Mouse (Mus musculus) liver, adult 10 weeks (tissue): ENCODE measurements around the gene Fam71f2. TPM values are rescaled to one million over a fixed set of nuclear protein-coding genes. Genes with fewer than 3 reads are reported as not detected.

Experiments used
- polyA plus RNA-seq: library from polyadenylated mRNA; stranded (reverse); fragments of 350-450 nt; fragmentation: Illumina TruSeq; extraction: RNeasy Lipid Tissue Mini Kit (QIAGEN cat#74804); gene quantifications from one replicate; pipeline ENCODE4 v1.2.3, GENCODE M21; 2014; ENCODE audit warnings: low read depth, low replicate concordance

Fam71f2 gene
- not detected for polyA plus RNA-seq

GRCm38 (mm10) chr6:29279293-29279692, at the start of gene Fam71f2:
Gene Fam71f2, plus strand, starts transcription at chr6:29279593.

GRCm38 (mm10) chr6:29272312-29273072, 6.9 kb upstream of the Fam71f2 start, which contains the start of gene Hilpda:
Gene Hilpda, plus strand, starts transcription at chr6:29272488.

DNA sequence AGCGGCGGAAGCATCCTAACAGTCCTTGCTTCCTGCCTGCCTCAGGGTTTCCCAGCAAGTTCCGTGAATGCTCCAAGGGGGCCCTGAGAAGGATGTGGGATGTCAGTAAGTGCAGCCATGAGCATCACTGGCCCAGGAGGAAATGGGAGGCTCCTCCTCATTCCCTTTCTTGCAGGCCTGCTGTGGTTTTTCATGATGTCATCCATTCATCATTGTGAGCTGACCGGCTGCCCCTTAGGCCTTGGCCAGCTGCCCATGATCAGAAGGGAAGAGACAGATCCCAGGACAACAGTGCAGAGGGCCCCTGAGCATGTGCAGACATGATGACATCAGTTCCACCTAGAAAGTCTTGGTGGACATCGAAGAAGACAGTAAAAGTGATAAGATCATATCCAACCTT, 39.5 kb downstream of the Fam71f2 start, which contains the start of gene Fam71f1:
Fam71f1 (plus strand) TSS at position 262 of the 400 bp plus-strand sequence.

Other genes starting within 250 kb of the Fam71f2 start
- gene Lep, start 219.4 kb upstream of the Fam71f2 start, polyA plus RNA-seq: not detected
- gene Rbm28, start 114.6 kb upstream of the Fam71f2 start, polyA plus RNA-seq: 24.2 TPM
- not detected for gene Prrt4, start 100.0 kb upstream of the Fam71f2 start, polyA plus RNA-seq
- 0.82 TPM for gene Impdh1, start 63.2 kb upstream of the Fam71f2 start, polyA plus RNA-seq
- 2.6 TPM for gene Hilpda, start 7.1 kb upstream of the Fam71f2 start, polyA plus RNA-seq
- gene Fam71f1, start 39.5 kb downstream of the Fam71f2 start, polyA plus RNA-seq: not detected
- gene Calu, start 68.5 kb downstream of the Fam71f2 start, polyA plus RNA-seq: 131 TPM
- not detected for gene Opn1sw, start 108.9 kb downstream of the Fam71f2 start, polyA plus RNA-seq
- 0.45 TPM for gene Ccdc136, start 116.7 kb downstream of the Fam71f2 start, polyA plus RNA-seq
- not detected for gene Flnc, start 153.7 kb downstream of the Fam71f2 start, polyA plus RNA-seq
- gene Atp6v1f, start 188.1 kb downstream of the Fam71f2 start, polyA plus RNA-seq: 21.1 TPM
- not detected for gene Atp6v1fnb, start 191.8 kb downstream of the Fam71f2 start, polyA plus RNA-seq
- gene Kcp, start 228.4 kb downstream of the Fam71f2 start, polyA plus RNA-seq: not detected
- 5.7 TPM for gene Irf5, start 247.0 kb downstream of the Fam71f2 start, polyA plus RNA-seq